Mouse (Mus musculus): Measurements from ENCODE around the gene Grik4.

Grik4 gene

GRCm38 (mm10) chr9:42863360-42863759 lies 80.9 kb downstream of the Grik4 start:
- in situ Hi-C loops (cut with MboI; ENCODE audit: low sequenced_read_pairs): no loop called here

- in situ Hi-C loops (cut with MboI; ENCODE audit: low sequenced_read_pairs): no loop called here
Measured at GRCm38 (mm10) chr9:42861711-42862110, 82.6 kb downstream of the Grik4 start.

DNA sequence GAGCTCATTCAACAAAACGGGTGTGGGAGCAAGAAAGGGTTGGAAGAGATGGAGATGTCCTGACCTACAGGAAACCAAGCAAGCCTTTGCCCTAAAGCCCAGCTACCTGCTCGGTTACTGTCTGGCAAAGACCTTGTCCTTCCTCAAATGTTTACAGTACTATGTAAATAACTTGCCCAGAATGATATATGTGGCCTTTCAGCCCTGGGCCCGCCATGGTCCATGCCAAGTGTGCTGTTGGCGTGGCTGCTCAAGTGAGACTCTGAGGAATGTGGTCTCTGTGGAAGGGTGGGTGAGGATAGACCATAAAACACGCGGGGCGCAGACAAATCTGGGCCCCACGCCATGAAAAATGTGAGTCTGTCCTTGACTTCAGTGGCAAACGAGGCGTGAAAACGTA lies 83.1 kb downstream of the Grik4 start:
- in situ Hi-C loops (cut with MboI; ENCODE audit: low sequenced_read_pairs): no loop called here

GRCm38 (mm10) chr9:42859959-42860794 lies 84.1 kb downstream of the Grik4 start:
- in situ Hi-C loops (cut with MboI; ENCODE audit: low sequenced_read_pairs): no loop called here

GRCm38 (mm10) chr9:42858998-42859690 lies 85.1 kb downstream of the Grik4 start:
- in situ Hi-C loops (cut with MboI; ENCODE audit: low sequenced_read_pairs): no loop called here

- in situ Hi-C loops (cut with MboI; ENCODE audit: low sequenced_read_pairs): no loop called here
Measured at GRCm38 (mm10) chr9:42858576-42858975, 85.7 kb downstream of the Grik4 start.

DNA sequence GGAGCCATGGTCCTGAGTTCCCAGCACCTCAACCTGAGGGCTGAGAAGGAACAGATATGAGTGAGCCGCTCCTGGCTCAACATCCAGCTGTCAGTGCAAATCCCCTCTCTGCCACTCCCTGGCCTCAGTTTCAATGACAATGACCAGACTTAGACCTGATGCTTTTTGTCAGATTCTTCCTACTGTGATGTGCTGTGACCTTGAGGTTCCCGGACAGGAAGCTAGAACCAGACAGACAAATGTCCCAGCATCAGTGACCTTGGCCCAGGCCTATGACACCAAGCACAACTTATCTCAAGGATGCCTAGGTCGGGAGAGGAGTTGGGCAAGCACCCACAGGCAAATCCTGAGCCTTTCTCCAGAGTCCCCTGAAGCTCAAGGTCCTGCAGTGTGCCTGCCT lies 86.5 kb downstream of the Grik4 start:
- in situ Hi-C loops (cut with MboI; ENCODE audit: low sequenced_read_pairs): no loop called here

- in situ Hi-C loops (cut with MboI; ENCODE audit: low sequenced_read_pairs): no loop called here
Measured at GRCm38 (mm10) chr9:42853077-42853476, 91.2 kb downstream of the Grik4 start.

GRCm38 (mm10) chr9:42850063-42850462 lies 94.2 kb downstream of the Grik4 start:
- in situ Hi-C loops (cut with MboI; ENCODE audit: low sequenced_read_pairs): no loop called here

GRCm38 (mm10) chr9:42848061-42848460 lies 96.2 kb downstream of the Grik4 start:
- in situ Hi-C loops (cut with MboI; ENCODE audit: low sequenced_read_pairs): no loop called here

DNA sequence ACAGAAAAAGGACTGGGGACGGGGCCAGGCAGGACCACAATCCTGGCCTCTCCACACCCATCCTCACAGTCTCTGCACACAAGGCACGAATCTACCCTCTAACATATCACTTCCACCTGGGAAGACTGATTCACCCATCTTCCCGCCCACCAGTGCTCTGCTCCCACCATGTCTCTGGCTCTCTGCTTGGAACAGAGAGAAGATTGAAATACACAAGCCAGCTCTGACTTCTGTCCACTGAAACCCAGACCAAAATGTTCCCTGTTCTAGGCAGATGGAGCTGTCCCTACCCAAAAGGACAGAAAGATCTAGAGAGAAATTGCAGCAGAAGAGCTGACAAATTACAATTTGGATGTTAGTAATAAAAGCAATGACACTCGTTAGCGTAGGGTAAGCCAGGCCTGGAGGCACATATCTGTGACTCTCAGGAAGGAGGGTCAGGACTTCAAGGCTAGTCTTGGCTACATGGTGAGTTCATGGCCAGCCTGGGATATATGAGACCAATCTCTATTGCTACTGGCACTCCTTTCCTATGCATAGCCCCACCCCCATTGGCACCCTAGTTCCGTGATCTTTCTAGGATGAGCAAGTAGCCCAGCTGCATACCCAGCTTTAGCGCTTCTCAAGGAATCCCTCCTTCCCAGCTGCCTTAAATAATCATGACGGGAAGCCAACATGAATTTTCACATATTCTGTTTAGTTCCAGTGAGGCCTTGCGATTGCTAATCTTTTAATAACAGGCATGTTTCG lies 97.4 kb downstream of the Grik4 start:
- in situ Hi-C loops (cut with MboI; ENCODE audit: low sequenced_read_pairs): no loop called here

DNA sequence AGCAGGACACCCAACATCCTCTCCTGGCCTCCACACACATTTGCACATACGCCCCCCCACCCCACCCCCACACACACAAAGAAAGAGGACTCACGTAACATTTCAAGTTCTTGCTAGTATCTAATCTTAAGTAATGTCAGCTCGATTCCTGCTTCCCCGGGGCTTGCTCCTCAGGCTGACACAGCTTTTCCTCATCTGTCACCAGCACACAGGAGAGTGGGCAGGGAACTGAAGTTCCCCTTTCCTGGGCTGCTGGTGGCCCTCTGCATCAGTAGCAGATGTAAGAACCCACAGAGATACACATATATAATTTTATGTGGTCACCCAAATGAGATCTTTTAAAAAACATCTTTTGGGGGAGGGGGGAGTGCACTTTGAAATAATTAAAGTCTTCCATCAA lies 98.2 kb downstream of the Grik4 start:
- in situ Hi-C loops (cut with MboI; ENCODE audit: low sequenced_read_pairs): no loop called here

GRCm38 (mm10) chr9:42844301-42844700 lies 100.0 kb downstream of the Grik4 start:
- in situ Hi-C loops (cut with MboI; ENCODE audit: low sequenced_read_pairs): no loop called here

- in situ Hi-C loops (cut with MboI; ENCODE audit: low sequenced_read_pairs): no loop called here
Measured at GRCm38 (mm10) chr9:42838299-42838698, 106.0 kb downstream of the Grik4 start.

DNA sequence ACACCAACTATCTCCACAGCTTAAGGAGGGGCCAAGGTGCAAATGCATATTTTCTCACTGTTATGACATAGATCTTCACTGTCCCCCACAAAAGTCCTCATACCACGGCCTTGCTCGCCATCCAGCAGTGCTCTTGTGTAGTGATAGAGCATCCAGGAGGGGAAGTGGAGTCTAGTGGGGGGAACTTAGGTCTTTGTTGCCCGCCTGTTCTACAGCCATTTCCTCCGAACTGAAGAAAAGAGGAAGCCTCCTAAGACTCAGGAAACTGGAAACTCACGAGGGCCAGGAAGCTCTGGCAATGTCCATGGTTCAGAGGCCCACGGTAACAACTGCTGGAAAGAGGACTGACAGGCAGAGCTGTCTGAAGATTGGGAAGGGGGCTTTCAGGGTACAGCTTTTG lies 106.8 kb downstream of the Grik4 start:
- in situ Hi-C loops (cut with MboI; ENCODE audit: low sequenced_read_pairs): no loop called here

- in situ Hi-C loops (cut with MboI; ENCODE audit: low sequenced_read_pairs): no loop called here
Measured at GRCm38 (mm10) chr9:42831558-42831957, 112.7 kb downstream of the Grik4 start.

DNA sequence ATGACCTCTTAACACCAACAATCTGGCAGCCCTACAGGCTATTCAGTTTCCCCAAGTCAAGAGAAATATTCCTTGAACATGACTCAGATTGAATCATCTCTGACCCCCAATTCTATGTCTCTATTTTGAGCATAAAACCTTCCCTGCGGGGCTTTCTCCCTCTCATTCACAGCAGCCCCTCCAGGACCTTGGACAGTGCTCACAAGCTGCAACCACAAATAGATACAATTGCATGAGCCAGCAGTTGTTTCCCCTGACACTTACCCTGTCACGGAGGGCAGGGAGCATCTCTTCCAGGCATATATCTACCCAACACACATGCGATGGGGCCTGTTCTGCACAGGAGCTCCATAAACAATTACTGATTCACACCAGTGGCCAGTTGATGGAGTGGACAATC lies 125.0 kb downstream of the Grik4 start:
- in situ Hi-C loops (cut with MboI; ENCODE audit: low sequenced_read_pairs): no loop called here

GRCm38 (mm10) chr9:42816815-42817214 lies 127.5 kb downstream of the Grik4 start:
- in situ Hi-C loops (cut with MboI; ENCODE audit: low sequenced_read_pairs): no loop called here

GRCm38 (mm10) chr9:42809146-42809545 lies 135.1 kb downstream of the Grik4 start:
- in situ Hi-C loops (cut with MboI; ENCODE audit: low sequenced_read_pairs): no loop called here

DNA sequence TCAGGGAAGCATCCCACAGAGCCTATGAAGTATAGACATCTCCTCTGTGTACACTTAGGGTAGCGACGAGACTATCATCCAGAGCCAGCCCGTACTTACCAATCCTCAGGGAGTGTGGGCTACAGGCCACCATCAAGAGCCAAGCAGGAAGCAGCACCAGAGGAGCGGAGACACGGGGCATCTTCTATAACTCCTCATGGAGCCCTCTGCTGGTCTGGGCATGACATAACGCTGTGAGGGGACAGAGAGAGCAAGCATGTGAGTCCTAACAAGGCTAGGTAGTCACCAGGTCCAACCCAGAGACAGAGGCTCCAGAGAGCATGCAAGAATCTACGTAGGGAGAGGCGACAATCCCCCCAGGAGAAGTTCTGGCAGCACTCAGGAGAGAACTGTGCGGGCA lies 135.9 kb downstream of the Grik4 start:
- in situ Hi-C loops (cut with MboI; ENCODE audit: low sequenced_read_pairs): no loop called here

- in situ Hi-C loops (cut with MboI; ENCODE audit: low sequenced_read_pairs): no loop called here
Measured at GRCm38 (mm10) chr9:42803061-42803491, 141.2 kb downstream of the Grik4 start.

GRCm38 (mm10) chr9:42801929-42802328 lies 142.4 kb downstream of the Grik4 start:
- in situ Hi-C loops (cut with MboI; ENCODE audit: low sequenced_read_pairs): no loop called here

Measured in CH12F3 (cell line).